Mouse (Mus musculus) liver, adult 2 months (tissue): Measurements from ENCODE around the gene Agpat4.

Experiments used
- CTCF ChIP-seq: fragments of 200-500 bp; IDR thresholded peaks from 2 replicates; pipeline ENCODE4 v1.5.1; 2011; ENCODE audit warnings: low read depth, low read length, control low read depth
- POLR2A ChIP-seq: fragments of 200-500 bp; IDR thresholded peaks from 2 replicates; pipeline ENCODE4 v1.6.1; 2011; ENCODE audit warnings: low read length, control low read depth; ENCODE audit not compliant: insufficient read depth; ENCODE audit errors: extremely low read depth

GRCm38 (mm10) chr17:12174221-12174620 is 55.7 kb downstream of the Agpat4 start:
- no peak for TF ChIP-seq POLR2A
- no peak for TF ChIP-seq CTCF
